Mouse (Mus musculus) stomach, postnatal 0 days (tissue): ENCODE results near the gene Pvr. TPM values are rescaled to one million over a fixed set of nuclear protein-coding genes. Genes with fewer than 3 reads are reported as not detected.

Experiments used
- ATAC-seq: fragments of 200-750 bp; cut with Nextera tagmentation; 2 replicates; pipeline ENCODE4 v1.8.0; 2017; ENCODE audit not compliant: low FRiP score, low TSS enrichment
- DNase-seq: peaks from one replicate; pipeline ENCODE4 v3.0.0-alpha.2; 2016; ENCODE audit warnings: low spot score
- H3K27ac ChIP-seq: fragments of 300-500 bp; sonication (generic); replicated peaks from 2 replicates; pipeline ENCODE4 v1.5.1; 2014; ENCODE audit warnings: mild to moderate bottlenecking, control low read depth
- H3K27me3 ChIP-seq: fragments of 300-500 bp; sonication (generic); 2 replicates; pipeline ENCODE4 v1.6.1; 2014; ENCODE audit warnings: low read length; ENCODE audit not compliant: control insufficient read depth, insufficient read depth
- H3K36me3 ChIP-seq: fragments of 300-500 bp; sonication (generic); 2 replicates; pipeline ENCODE4 v1.6.1; 2014; ENCODE audit warnings: low read length, mixed read lengths; ENCODE audit not compliant: control insufficient read depth, insufficient read depth
- H3K4me1 ChIP-seq: fragments of 300-500 bp; sonication (generic); replicated peaks from 2 replicates; pipeline ENCODE4 v1.6.1; 2014; ENCODE audit warnings: antibody characterized with exemption; ENCODE audit not compliant: control insufficient read depth, insufficient read depth
- H3K4me2 ChIP-seq: fragments of 300-500 bp; sonication (generic); replicated peaks from 2 replicates; pipeline ENCODE4 v1.6.1; 2014; ENCODE audit warnings: low read depth, mild to moderate bottlenecking, control low read depth, moderate library complexity
- H3K4me3 ChIP-seq: fragments of 300-500 bp; sonication (generic); 2 replicates; pipeline ENCODE4 v1.5.1; 2014; ENCODE audit warnings: low read depth, low read length, control low read depth
- H3K9ac ChIP-seq: fragments of 300-500 bp; sonication (generic); 2 replicates; pipeline ENCODE4 v1.6.1; 2014; ENCODE audit warnings: mild to moderate bottlenecking, low read length, control low read depth, mixed read lengths
- H3K9me3 ChIP-seq: fragments of 300-500 bp; sonication (generic); 2 replicates; pipeline ENCODE4 v1.6.1; 2016; ENCODE audit warnings: low read length; ENCODE audit not compliant: control insufficient read depth
- CTCF ChIP-seq: IDR thresholded peaks from 2 replicates; pipeline ENCODE4 v1.5.1; 2016; ENCODE audit warnings: antibody characterized with exemption, low read depth, mild to moderate bottlenecking, moderate library complexity
- EP300 ChIP-seq: optimal IDR thresholded peaks from 2 replicates; pipeline ENCODE3; 2016; ENCODE audit warnings: antibody characterized with exemption
- WGBS: fragments of 180-500 bp; shearing (Covaris S2); extraction: QIAGEN DNeasy Blood & Tissue Kit; methylation state at CpG from one replicate; pipeline ENCODE4 v1.1.7; 2014; 5-methylcytosine and 5-hydroxymethylcytosine counted together
- polyA plus RNA-seq: library from polyadenylated mRNA; unstranded; fragments of >200 nt; fragmentation: Nextera tagmentation; extraction: Ambion mirVana; gene quantifications from 2 replicates; pipeline ENCODE4 v1.2.1, GENCODE M21; 2015

The Pvr gene
- polyA plus RNA-seq, 1 experiment from 2014 or later = 6.2 TPM

GRCm38 (mm10) chr7:19928486-19928885 is 7.5 kb upstream of the Pvr start:
- WGBS = 69% methylated on average over 5 of the region's 5 CpGs
- H3K27ac ChIP-seq = no peak overlapping the region
- ATAC-seq = no peak
- H3K4me1 ChIP-seq = no peaks in the 10 kb centered on the region
- H3K27me3 ChIP-seq = no peaks in the 10 kb centered on the region
- no peak for DNase-seq
- H3K9ac ChIP-seq = no peak overlapping the region
- no peak overlapping the region for H3K4me2 ChIP-seq
- H3K4me3 ChIP-seq = no peak overlapping the region
- TF ChIP-seq EP300 = no peak
- no peak for TF ChIP-seq CTCF
- no peaks in the 10 kb centered on the region for H3K9me3 ChIP-seq
- no peaks in the 10 kb centered on the region for H3K36me3 ChIP-seq

GRCm38 (mm10) chr7:19926849-19927480 is 6.0 kb upstream of the Pvr start:
- H3K36me3 ChIP-seq = no peaks in the 10 kb centered on the region
- DNase-seq (no peak), ATAC-seq (no peak)
- WGBS = 44% methylated on average over 2 of the region's 2 CpGs
- no peak overlapping the region for H3K4me3 ChIP-seq
- no peak overlapping the region for H3K4me2 ChIP-seq
- TF ChIP-seq EP300 (no peak), CTCF (no peak)
- H3K9me3 ChIP-seq = no peaks in the 10 kb centered on the region
- H3K27me3 ChIP-seq = no peaks in the 10 kb centered on the region
- no peaks in the 10 kb centered on the region for H3K4me1 ChIP-seq
- no peak overlapping the region for H3K27ac ChIP-seq
- H3K9ac ChIP-seq = no peak overlapping the region

GRCm38 (mm10) chr7:19925376-19925775 is 4.4 kb upstream of the Pvr start:
- ATAC-seq (no peak), DNase-seq (no peak)
- TF ChIP-seq EP300 (no peak), CTCF (no peak)
- Histone ChIP-seq H3K9ac (no peak overlapping the region), H3K4me3 (no peak overlapping the region), H3K27me3 (no peaks in the 10 kb centered on the region), H3K36me3 (no peaks in the 10 kb centered on the region), H3K4me1 (no peaks in the 10 kb centered on the region), H3K9me3 (no peaks in the 10 kb centered on the region), H3K27ac (no peak overlapping the region), H3K4me2 (no peak overlapping the region)
- 41% methylated on average over 1 of the region's 1 CpGs for WGBS

GRCm38 (mm10) chr7:19923797-19924196 is 2.8 kb upstream of the Pvr start:
- H3K4me2 ChIP-seq = no peak overlapping the region
- no peak for TF ChIP-seq CTCF
- TF ChIP-seq EP300 = no peak
- H3K36me3 ChIP-seq = no peaks in the 10 kb centered on the region
- H3K4me1 ChIP-seq = 0 out of 2 replicates have a peak, but pooled peaks cover 3% of the 10 kb centered on the region
- DNase-seq (peak; percentile 71), ATAC-seq (peak; percentile 39; the same call in 1 of the 2 replicates)
- no peak overlapping the region for H3K4me3 ChIP-seq
- 8% methylated on average over 10 of the region's 15 CpGs for WGBS
- H3K9ac ChIP-seq = no peak overlapping the region
- H3K27ac ChIP-seq = no peak overlapping the region
- no peaks in the 10 kb centered on the region for H3K27me3 ChIP-seq
- no peaks in the 10 kb centered on the region for H3K9me3 ChIP-seq

GRCm38 (mm10) chr7:19923354-19923753 is 2.4 kb upstream of the Pvr start:
- Histone ChIP-seq H3K27ac (no peak overlapping the region), H3K27me3 (no peaks in the 10 kb centered on the region), H3K4me1 (0 out of 2 replicates have a peak, but pooled peaks cover 3% of the 10 kb centered on the region), H3K4me3 (no peak overlapping the region), H3K36me3 (no peaks in the 10 kb centered on the region), H3K9ac (no peak overlapping the region), H3K4me2 (no peak overlapping the region), H3K9me3 (no peaks in the 10 kb centered on the region)
- DNase-seq (no peak), ATAC-seq (no peak)
- no peak for TF ChIP-seq CTCF
- no peak for TF ChIP-seq EP300
- WGBS = 49% methylated on average over 2 of the region's 2 CpGs

GRCm38 (mm10) chr7:19920166-19920505 is 824 bp downstream of the Pvr start:
- H3K4me3 ChIP-seq = peak overlapping the region; percentile 84
- H3K36me3 ChIP-seq = peaks cover 8% of the 10 kb centered on the region
- 0 out of 2 replicates have a peak, but pooled peaks cover 3% of the 10 kb centered on the region for H3K4me1 ChIP-seq
- ATAC-seq (peak; percentile 8; the same call in 1 of the 2 replicates), DNase-seq (no peak)
- 23% methylated on average over 4 of the region's 4 CpGs for WGBS
- H3K4me2 ChIP-seq = peak overlapping the region; percentile 78
- H3K27ac ChIP-seq = peak overlapping the region; percentile 93
- no peaks in the 10 kb centered on the region for H3K9me3 ChIP-seq
- no peaks in the 10 kb centered on the region for H3K27me3 ChIP-seq
- peak overlapping the region; percentile 88 for H3K9ac ChIP-seq
- TF ChIP-seq CTCF (no peak), EP300 (no peak)
